Mouse (Mus musculus) left cerebral cortex, postnatal 25 days (tissue): ENCODE data around the gene Hydin. TPM values are rescaled to one million over a fixed set of nuclear protein-coding genes. Genes with fewer than 3 reads are reported as not detected.

ENCODE experiments used
- DNase-seq, 2 experiments: peaks; one replicate each; pipeline ENCODE4 v3.0.0; 2022; ENCODE audit warnings: low spot score in 2 of 2, mixed read lengths in 1 of 2
- intact Hi-C: fragments of 180-260 bp; cut with DNase I; formaldehyde crosslinking; loops from one replicate; pipeline ENCODE4 v1.15.1; 2025
- total RNA-seq, 2 experiments: library from RNA; stranded (reverse); gene quantifications; 2 replicates each; pipeline ENCODE4 v1.2.3; 2021

Hydin gene
- total RNA-seq, 2 experiments from 2014 or later, result 0.39 to 0.41 TPM

GRCm38 (mm10) chr8:110617801-110618358 is 351.1 kb downstream of the Hydin start:
- intact Hi-C loops, result no loop called here
- DNase-seq, result no peak

GRCm38 (mm10) chr8:110618391-110619207 is 351.8 kb downstream of the Hydin start, which contains the start of gene Vac14:
Vac14 (plus strand) TSS chr8:110618585.
- intact Hi-C loops, result no loop called here
- peak; percentile 97 to 98 for DNase-seq

DNA sequence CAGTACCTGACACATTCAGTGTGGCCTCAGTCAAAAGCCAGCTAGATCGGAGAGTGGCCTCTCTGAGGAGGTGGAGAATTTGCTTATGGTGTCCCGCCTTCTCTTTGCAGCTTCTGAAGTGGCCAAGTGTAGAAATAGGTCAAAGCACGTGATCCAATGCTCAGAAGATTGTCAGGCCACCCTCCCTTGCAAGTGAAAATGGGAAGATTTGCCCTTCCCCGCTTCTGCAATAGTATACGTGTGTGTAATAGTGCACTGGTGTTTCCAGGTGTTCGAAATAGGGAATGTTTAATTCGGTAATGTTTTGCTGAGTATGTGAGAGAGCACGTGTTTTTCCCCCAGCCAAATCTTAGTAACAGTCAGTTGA is 352.4 kb downstream of the Hydin start:
- DNase-seq, result peak in 1 of 2 experiments; percentile 57

DNA sequence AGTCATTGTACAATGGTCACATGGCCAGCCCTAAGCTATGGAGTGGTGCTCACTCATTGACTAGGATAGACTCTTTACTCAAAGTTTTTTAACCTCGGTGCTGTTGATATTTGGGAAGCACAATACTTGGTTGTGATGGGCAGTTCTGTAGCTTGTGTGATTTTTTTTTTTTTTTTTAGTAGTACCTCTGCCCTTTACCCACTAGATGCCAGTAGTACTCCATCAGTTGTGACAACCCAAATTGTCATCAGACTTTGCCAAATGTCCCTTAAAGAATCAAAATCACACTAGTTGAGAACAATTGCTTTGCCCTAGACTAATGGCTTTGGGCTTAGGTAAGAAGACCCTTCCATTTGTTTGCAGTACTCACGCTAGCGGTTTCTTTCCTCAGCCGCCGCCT is 353.1 kb downstream of the Hydin start:
- DNase-seq, result no peak
- intact Hi-C loops, result no loop called here

More for the DNA sequence above, 352.4 kb downstream of the Hydin start:
- intact Hi-C loops, result no loop called here

DNA sequence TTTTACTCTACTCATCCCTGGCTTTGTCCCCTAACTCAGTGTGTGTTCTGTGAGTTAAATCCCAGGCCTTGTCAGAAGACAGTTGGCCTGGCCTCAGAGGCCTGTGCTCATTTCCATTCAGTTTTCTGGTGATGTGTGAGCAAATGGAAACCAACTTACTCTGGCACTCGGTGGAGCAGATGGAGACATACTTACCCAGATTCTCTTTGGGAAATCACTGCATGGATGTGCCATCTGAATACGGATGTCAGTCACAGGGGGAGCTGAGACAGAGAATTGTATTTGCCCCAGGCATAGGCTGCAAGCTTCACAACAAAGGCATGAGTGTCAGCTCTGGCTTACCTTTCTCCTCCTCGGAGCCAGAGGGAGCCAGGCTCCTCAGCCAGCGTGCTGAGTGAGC is 359.7 kb downstream of the Hydin start:
- intact Hi-C loops, result no loop called here
- no peak for DNase-seq

- intact Hi-C loops, result no loop called here
- DNase-seq, result peak; percentile 61 to 62
Measured at GRCm38 (mm10) chr8:110629245-110630063, 362.7 kb downstream of the Hydin start.

GRCm38 (mm10) chr8:110630079-110630478 is 363.3 kb downstream of the Hydin start:
- DNase-seq, result no peak
- intact Hi-C loops, result no loop called here

GRCm38 (mm10) chr8:110630571-110631071 is 363.8 kb downstream of the Hydin start:
- peak in 1 of 2 experiments; percentile 87 for DNase-seq
- intact Hi-C loops, result no loop called here

- intact Hi-C loops, result no loop called here
- DNase-seq, result no peak
Measured at GRCm38 (mm10) chr8:110631201-110631600, 364.4 kb downstream of the Hydin start.

DNA sequence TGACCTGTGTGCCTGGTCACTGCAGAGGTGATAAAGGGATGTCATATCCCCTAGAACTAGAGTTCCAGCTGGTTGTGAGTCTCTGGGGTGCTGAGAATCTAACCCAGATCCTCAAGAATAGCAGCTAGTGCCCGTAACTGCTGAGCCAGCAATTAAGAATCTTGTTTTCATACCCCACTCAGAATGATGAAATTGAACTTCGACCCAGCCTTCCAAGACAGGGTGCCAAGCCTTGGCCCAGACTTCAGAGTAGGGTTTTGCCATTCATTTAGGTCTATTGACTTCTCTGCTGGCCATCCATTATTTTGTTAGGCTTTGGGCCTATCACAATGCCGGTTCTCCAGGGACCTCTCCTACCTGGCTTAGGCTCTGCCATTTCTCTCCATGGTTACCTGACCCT is 367.0 kb downstream of the Hydin start:
- intact Hi-C loops, result no loop called here
- DNase-seq, result no peak

GRCm38 (mm10) chr8:110636182-110636581 is 369.4 kb downstream of the Hydin start:
- intact Hi-C loops, result no loop called here
- DNase-seq, result no peak

- intact Hi-C loops, result loop anchor here (10.0 kb wide), 1 partner anchor 202 kb away; the partner anchor contains the start of genes Cog4 and Sf3b3
- no peak for DNase-seq
Measured at GRCm38 (mm10) chr8:110642331-110642730, 375.6 kb downstream of the Hydin start.

GRCm38 (mm10) chr8:110643177-110643576 is 376.4 kb downstream of the Hydin start:
- intact Hi-C loops, result loop anchor here (10.0 kb wide), 1 partner anchor 202 kb away; the partner anchor contains the start of genes Cog4 and Sf3b3
- DNase-seq, result no peak

DNA sequence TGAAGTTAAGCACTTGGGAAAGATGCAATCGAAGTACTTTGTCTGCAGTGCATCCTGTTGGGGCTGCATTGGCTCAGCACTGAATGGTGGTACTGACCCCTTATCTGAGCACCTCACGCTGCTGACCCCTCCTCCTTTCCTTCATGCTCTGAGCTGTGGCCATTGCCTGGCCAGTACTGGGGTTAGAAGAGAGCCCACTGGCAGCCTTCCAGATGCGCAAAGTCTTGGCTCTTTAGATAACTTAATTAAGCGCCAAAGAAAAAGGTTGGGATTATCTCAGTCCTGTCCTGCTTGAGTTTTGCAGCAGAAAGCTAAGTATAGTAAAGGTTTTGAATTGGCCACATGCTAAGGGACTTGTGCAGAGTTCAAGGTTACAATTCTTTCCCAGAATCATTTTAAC is 377.6 kb downstream of the Hydin start:
- intact Hi-C loops, result loop anchor here (10.0 kb wide), 1 partner anchor 200 kb away; the partner anchor contains the start of genes Cog4 and Sf3b3
- no peak for DNase-seq

DNA sequence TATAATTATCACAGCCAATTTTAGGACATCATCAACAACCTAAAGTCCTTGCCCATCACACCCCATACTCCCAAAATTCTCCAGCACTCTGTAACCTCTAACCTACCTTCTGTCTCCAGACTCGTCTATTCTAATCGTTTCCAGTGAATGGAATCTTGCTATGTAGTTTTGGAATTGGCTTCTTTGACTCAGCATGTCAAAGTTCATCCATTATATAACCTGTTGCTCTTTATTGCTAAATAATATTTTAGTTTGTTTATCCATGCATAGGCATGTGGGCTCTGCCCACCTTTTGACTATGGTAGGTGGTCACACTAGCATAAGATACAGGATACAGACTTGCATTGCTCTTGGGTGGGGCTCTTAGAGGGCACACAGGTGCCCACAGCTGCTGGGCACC is 378.1 kb downstream of the Hydin start:
- intact Hi-C loops, result loop anchor here (10.0 kb wide), 1 partner anchor 200 kb away; the partner anchor contains the start of genes Cog4 and Sf3b3
- DNase-seq, result no peak

GRCm38 (mm10) chr8:110645340-110645739 is 378.6 kb downstream of the Hydin start:
- intact Hi-C loops, result loop anchor here (10.0 kb wide), 1 partner anchor 199 kb away; the partner anchor contains the start of genes Cog4 and Sf3b3
- DNase-seq, result no peak

- intact Hi-C loops, result loop anchor here (1.0 to 10.0 kb wide), 2 partner anchors 81 to 199 kb away; partner anchors contain the start of genes Cog4 and Sf3b3
- peak; percentile 73 to 78 for DNase-seq
Measured at GRCm38 (mm10) chr8:110646064-110646463, 379.3 kb downstream of the Hydin start.

DNA sequence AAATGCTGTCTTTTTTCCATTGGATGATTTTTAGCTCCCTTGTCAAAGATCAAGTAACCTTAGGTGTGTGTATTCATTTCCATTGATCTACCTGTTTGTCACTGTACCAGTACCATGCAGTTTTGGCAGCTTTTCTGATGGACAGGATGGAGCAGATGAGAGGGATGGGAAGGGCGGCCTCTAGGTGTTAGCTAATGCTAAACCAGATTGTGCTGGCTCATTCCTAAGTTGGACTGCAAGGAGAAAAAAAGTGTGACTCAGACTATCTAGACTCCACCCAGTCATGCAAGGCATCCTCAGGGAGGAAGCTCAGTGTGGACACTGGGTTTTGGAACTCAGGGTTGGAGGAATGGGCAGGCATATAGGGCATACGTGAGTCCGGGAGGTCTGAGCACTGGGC is 381.8 kb downstream of the Hydin start:
- intact Hi-C loops, result loop anchor here (10.0 kb wide), 1 partner anchor 196 kb away; the partner anchor contains the start of genes Cog4 and Sf3b3

GRCm38 (mm10) chr8:110649286-110649685 is 382.5 kb downstream of the Hydin start:
- intact Hi-C loops, result loop anchor here (10.0 kb wide), 1 partner anchor 196 kb away; the partner anchor contains the start of genes Cog4 and Sf3b3
- no peak for DNase-seq

More for the DNA sequence above, 381.8 kb downstream of the Hydin start:
- DNase-seq, result no peak
